Mouse (Mus musculus): ENCODE results near the gene Bcl2a1d.
"Not testable (repeated sequence)": the region's sequence is repeated elsewhere in the genome, so short reads cannot be mapped to it uniquely, and the experiment has no call there.

The Bcl2a1d gene

DNA sequence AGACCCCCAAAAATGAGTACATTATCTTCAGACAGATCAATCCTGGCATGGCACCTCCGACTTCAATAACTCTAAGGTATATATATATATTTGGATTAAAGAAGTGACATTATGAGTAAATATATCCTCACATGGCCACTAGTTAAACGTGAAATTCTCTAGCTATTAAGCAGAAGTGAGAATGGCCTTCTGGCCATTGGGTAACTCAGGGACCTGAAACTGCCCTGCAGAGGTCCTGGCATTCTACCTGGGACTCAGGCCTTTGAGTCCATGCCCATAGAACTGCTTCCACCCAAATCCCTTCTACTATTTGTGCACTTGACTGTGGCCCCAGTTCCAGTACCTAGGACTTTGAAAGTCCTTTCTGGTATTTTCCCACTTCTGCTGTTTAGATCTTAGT lies 40.4 kb downstream of the Bcl2a1d start:
- not testable (repeated sequence) for DNase-seq

DNA sequence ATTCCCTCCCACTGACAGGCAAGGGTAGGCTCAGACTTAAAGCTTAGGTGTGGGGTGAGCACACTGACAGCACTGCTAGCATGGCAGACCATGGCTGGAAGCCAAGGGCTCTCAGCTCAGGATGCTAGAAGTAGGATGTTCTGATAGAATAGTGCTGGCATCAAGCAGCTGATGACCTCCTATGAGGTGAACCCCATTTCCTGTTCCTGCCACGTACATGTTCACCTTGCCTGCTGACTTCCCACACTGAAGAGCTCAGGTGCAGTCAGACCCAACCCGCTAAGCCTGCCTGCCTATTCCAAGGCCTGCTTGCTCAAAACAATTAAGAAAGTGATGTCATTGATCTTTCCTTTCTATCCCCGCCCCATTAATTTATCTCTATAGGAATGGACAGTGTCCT lies 42.3 kb downstream of the Bcl2a1d start:
- DNase-seq, result not testable (repeated sequence)

- DNase-seq, result not testable (repeated sequence)
Observed at GRCm38 (mm10) chr9:88686719-88687118, 45.0 kb downstream of the Bcl2a1d start.

All from lung, postnatal 4 days (tissue).